Comparison of ENCODE assay signal across 23 mouse cellular contexts in genomic region chr1:165421357-165421915, GRCm38 (mm10).
"Had no signal": no experiment of that assay in that cellular context is flagged by ENCODE, and none has a peak within 500 bp of the region (broad histone marks: within the 10 kb centered on the region; RNA-seq: fewer than 3 reads in every experiment).

No protein-coding gene starts in this region.

- H3K4me2 ChIP-seq: heart, embryonic 11.5 days; heart, embryonic 13.5 days; heart, embryonic 15.5 days; hindbrain, embryonic 13.5 days; hindbrain, embryonic 15.5 days; limb, embryonic 13.5 days; limb, embryonic 15.5 days had no signal

- DNase-seq: gastrocnemius, adult 2 months; gastrocnemius, postnatal 10 days; gastrocnemius, postnatal 36 days; heart, adult 18-20 months; heart, postnatal 14 days; heart, postnatal 36 days; kidney, adult 11 months; kidney, adult 8-10 months; kidney, postnatal 10 days; kidney, postnatal 25 days; kidney, postnatal 4 days; left cerebral cortex, postnatal 4 days; lung, adult 18-20 months had no signal

- H3K9me3 ChIP-seq: heart, embryonic 13.5 days; heart, embryonic 15.5 days; hindbrain, embryonic 13.5 days; hindbrain, embryonic 15.5 days; limb, embryonic 13.5 days; limb, embryonic 15.5 days had no signal

- H3K9ac ChIP-seq: heart, embryonic 13.5 days; heart, embryonic 15.5 days; hindbrain, embryonic 13.5 days; hindbrain, embryonic 15.5 days; limb, embryonic 13.5 days; limb, embryonic 15.5 days had no signal

- ATAC-seq: hindbrain, postnatal 0 days; intestine, embryonic 16.5 days had no signal

- H3K27ac ChIP-seq: gastrocnemius, adult 2 months; heart, embryonic 13.5 days; heart, embryonic 15.5 days; hindbrain, embryonic 13.5 days; hindbrain, embryonic 15.5 days; hindbrain, postnatal 0 days; layer of hippocampus, adult 2 months; limb, embryonic 13.5 days; limb, embryonic 15.5 days had no signal

- H3K36me3 ChIP-seq: heart, embryonic 15.5 days; limb, embryonic 15.5 days had no signal

- H3K27me3 ChIP-seq: heart, embryonic 13.5 days; heart, embryonic 15.5 days; hindbrain, embryonic 13.5 days; hindbrain, embryonic 15.5 days; limb, embryonic 13.5 days; limb, embryonic 15.5 days had no signal

- H3K4me3 ChIP-seq: gastrocnemius, adult 2 months; heart, embryonic 13.5 days; heart, embryonic 15.5 days; hindbrain, embryonic 13.5 days; hindbrain, embryonic 15.5 days; layer of hippocampus, adult 2 months; limb, embryonic 13.5 days; limb, embryonic 15.5 days had no signal

- H3K4me1 ChIP-seq: heart, embryonic 13.5 days; heart, embryonic 15.5 days; hindbrain, embryonic 13.5 days; hindbrain, embryonic 15.5 days; limb, embryonic 13.5 days; limb, embryonic 15.5 days had no signal
